Mouse (Mus musculus) liver, embryonic 16.5 days (tissue): ENCODE results near the gene Fbxl17. TPM values are rescaled to one million over a fixed set of nuclear protein-coding genes. Genes with fewer than 3 reads are reported as not detected.

ENCODE experiments used
- ATAC-seq: fragments of 200-750 bp; cut with Nextera tagmentation; 2 replicates; pipeline ENCODE4 v1.8.0; 2017; ENCODE audit warnings: low read depth, mild to moderate bottlenecking, moderate number of reproducible peaks, moderate library complexity
- H3K27ac ChIP-seq: fragments of 300-500 bp; sonication (generic); 2 replicates; pipeline ENCODE4 v1.5.1; 2014; ENCODE audit warnings: mild to moderate bottlenecking, low read length
- H3K27me3 ChIP-seq: fragments of 300-500 bp; sonication (generic); 2 replicates; pipeline ENCODE4 v1.6.1; 2014; ENCODE audit warnings: low read depth, low read length, mixed read lengths; ENCODE audit not compliant: control insufficient read depth, insufficient read depth
- H3K36me3 ChIP-seq: fragments of 300-500 bp; sonication (generic); 2 replicates; pipeline ENCODE4 v1.6.1; 2014; ENCODE audit warnings: mild to moderate bottlenecking; ENCODE audit not compliant: control insufficient read depth, insufficient read depth
- H3K4me1 ChIP-seq: fragments of 300-500 bp; sonication (generic); 2 replicates; pipeline ENCODE4 v1.6.1; 2014; ENCODE audit warnings: low read depth, low read length, mixed read lengths; ENCODE audit not compliant: control insufficient read depth
- H3K4me2 ChIP-seq: fragments of 300-500 bp; sonication (generic); 2 replicates; pipeline ENCODE4 v1.6.1; 2014; ENCODE audit warnings: low read depth, low read length, mixed read lengths
- H3K4me3 ChIP-seq: fragments of 300-500 bp; sonication (generic); 2 replicates; pipeline ENCODE4 v1.5.1; 2014; ENCODE audit warnings: low read depth, mild to moderate bottlenecking, low read length
- H3K9ac ChIP-seq: fragments of 300-500 bp; sonication (generic); 2 replicates; pipeline ENCODE4 v1.6.1; 2014; ENCODE audit warnings: low read depth, low read length
- H3K9me3 ChIP-seq: fragments of 300-500 bp; sonication (generic); replicated peaks from 2 replicates; pipeline ENCODE4 v1.6.1; 2016; ENCODE audit warnings: low read length; ENCODE audit not compliant: control insufficient read depth
- WGBS: fragments of 180-500 bp; shearing (Covaris S2); extraction: QIAGEN DNeasy Blood & Tissue Kit; methylation state at CpG from one replicate; pipeline ENCODE4 v1.1.7; 2014; ENCODE audit not compliant: insufficient replicate concordance; 5-methylcytosine and 5-hydroxymethylcytosine counted together
- polyA plus RNA-seq: library from polyadenylated mRNA; unstranded; fragments of >200 nt; fragmentation: Nextera tagmentation; extraction: Ambion mirVana; gene quantifications from 2 replicates; pipeline ENCODE4 v1.2.1, GENCODE M21; 2015

Gene Fbxl17
- polyA plus RNA-seq, 1 experiment from 2014 or later = 1.3 TPM

DNA sequence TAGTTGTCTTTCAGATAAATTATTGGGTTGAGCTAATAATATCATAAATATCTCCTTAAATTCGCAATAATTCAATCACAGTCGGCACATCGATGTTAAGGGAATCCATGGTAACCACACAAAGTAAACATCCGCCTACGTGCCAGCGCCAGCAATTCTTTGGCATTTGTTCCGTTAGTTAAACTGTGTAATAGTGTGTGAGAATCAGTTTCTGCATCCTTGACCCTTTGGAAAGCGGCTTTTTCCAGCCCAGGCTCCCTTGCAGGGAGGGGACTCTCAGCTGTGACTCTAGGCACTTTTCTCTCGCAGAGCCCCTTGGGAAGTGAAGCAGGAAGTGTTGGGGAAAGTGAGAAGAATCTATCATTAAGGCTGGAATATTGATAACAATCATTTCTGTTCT lies 314.3 kb downstream of the Fbxl17 start:
- no peak for ATAC-seq
- H3K9me3 ChIP-seq = no peaks in the 10 kb centered on the region

DNA sequence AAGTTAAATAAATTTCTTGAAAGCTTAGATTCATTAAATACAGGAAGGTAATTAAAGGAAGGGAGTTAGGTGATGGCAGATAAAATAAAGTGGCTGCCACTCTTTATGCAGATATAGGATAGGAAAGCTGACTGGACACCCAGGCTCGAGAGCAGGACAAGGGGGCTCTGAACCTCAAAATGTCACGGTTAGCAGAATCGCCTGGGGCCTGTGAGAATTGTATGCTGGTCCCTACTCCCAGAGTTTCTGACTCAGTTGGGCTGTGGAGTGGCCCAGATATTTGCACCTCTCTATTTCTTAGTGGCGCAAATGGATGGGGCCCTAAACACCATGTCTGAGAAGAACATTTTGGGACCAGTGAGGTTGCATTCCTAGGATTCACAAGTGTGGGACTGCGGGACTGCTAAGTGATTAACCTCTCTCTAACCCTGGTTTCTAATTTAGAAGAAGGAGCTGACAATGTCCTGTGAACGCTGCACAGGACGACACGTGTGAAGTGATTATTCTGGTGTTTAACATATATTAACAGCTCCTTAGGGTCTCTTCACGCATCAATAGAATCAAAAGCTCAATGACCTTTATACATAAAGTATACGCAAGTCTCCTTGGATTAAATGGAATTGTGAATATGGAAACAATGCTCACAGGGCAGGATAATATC lies 314.8 kb downstream of the Fbxl17 start:
- no peaks in the 10 kb centered on the region for H3K9me3 ChIP-seq
- 72% methylated on average over 10 of the region's 10 CpGs for WGBS
- H3K27me3 ChIP-seq = no peaks in the 10 kb centered on the region
- H3K36me3 ChIP-seq = no peaks in the 10 kb centered on the region
- no peak overlapping the region for H3K9ac ChIP-seq
- H3K27ac ChIP-seq = no peak overlapping the region
- ATAC-seq = no peak
- H3K4me3 ChIP-seq = no peak overlapping the region
- no peak overlapping the region for H3K4me2 ChIP-seq
- peaks cover 2% of the 10 kb centered on the region; the same call in 1 of the 2 replicates for H3K4me1 ChIP-seq

More for the DNA sequence above, 314.3 kb downstream of the Fbxl17 start:
- no peaks in the 10 kb centered on the region; the same call in 1 of the 2 replicates for H3K4me1 ChIP-seq
- no peaks in the 10 kb centered on the region for H3K36me3 ChIP-seq
- no peak overlapping the region for H3K4me2 ChIP-seq
- H3K4me3 ChIP-seq = no peak overlapping the region
- WGBS = 76% methylated on average over 9 of the region's 9 CpGs
- no peak overlapping the region for H3K27ac ChIP-seq
- H3K9ac ChIP-seq = no peak overlapping the region
- H3K27me3 ChIP-seq = no peaks in the 10 kb centered on the region

DNA sequence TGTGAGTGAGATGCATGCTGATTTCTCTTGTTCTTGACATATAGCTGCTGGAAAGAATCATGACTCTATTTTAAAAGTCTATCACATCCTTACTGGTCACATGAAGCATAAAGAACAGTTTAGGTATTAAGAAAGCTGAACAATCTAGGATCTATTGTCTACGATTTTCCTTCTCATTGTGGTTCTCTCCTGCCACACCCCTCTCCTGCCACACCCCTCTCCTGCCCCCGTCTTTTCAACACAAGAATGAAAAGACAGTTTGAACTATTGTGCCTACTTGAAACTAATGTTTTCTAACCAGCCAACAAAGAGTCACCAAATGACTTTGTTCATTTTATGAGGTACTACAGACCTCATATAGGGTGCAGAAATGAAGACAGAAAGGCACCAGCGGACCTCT lies 316.4 kb downstream of the Fbxl17 start:
- no peak overlapping the region for H3K4me2 ChIP-seq
- 41% methylated on average over 3 of the region's 3 CpGs for WGBS

GRCm38 (mm10) chr17:63181661-63182060 lies 318.2 kb downstream of the Fbxl17 start:
- Histone ChIP-seq H3K27me3 (no peaks in the 10 kb centered on the region), H3K4me1 (peaks cover 3% of the 10 kb centered on the region; the same call in 1 of the 2 replicates), H3K9ac (no peak overlapping the region), H3K4me3 (no peak overlapping the region), H3K9me3 (no peaks in the 10 kb centered on the region), H3K4me2 (no peak overlapping the region), H3K36me3 (no peaks in the 10 kb centered on the region), H3K27ac (no peak overlapping the region)
- WGBS = 84% methylated on average over 5 of the region's 5 CpGs
- no peak for ATAC-seq

More for the DNA sequence above, 316.4 kb downstream of the Fbxl17 start:
- no peaks in the 10 kb centered on the region for H3K27me3 ChIP-seq
- no peak overlapping the region for H3K9ac ChIP-seq
- no peaks in the 10 kb centered on the region for H3K9me3 ChIP-seq
- no peak overlapping the region for H3K4me3 ChIP-seq
- no peak for ATAC-seq
- no peaks in the 10 kb centered on the region for H3K36me3 ChIP-seq
- H3K27ac ChIP-seq = no peak overlapping the region
- peaks cover 3% of the 10 kb centered on the region; the same call in 1 of the 2 replicates for H3K4me1 ChIP-seq

- Histone ChIP-seq H3K27ac (no peak overlapping the region), H3K4me1 (peaks cover 3% of the 10 kb centered on the region; the same call in 1 of the 2 replicates), H3K4me3 (no peak overlapping the region), H3K36me3 (no peaks in the 10 kb centered on the region), H3K9me3 (no peaks in the 10 kb centered on the region), H3K4me2 (no peak overlapping the region), H3K9ac (no peak overlapping the region), H3K27me3 (no peaks in the 10 kb centered on the region)
- WGBS = 54% methylated on average over 3 of the region's 3 CpGs
- no peak for ATAC-seq
These were observed 319.8 kb downstream of the Fbxl17 start for GRCm38 (mm10) chr17:63180042-63180441.

DNA sequence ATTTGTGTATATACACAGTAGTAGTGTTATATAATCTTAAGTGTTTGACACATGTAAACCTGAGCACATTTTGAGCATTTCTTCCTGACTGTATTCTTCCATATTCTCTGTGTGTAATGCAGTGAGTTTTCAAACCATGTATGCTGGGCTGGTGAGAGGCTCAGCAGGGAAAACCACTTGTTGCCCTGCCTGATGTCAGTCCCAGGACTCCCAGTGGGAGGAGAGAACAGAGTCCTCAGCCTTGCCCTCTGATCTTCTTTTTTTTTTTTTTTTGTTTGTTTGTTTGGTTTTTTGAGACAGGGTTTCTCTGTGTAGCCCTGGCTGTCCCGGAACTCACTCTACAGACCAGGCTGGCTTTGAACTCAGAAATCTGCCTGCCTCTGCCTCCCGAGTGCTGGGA lies 321.5 kb downstream of the Fbxl17 start:
- H3K27ac ChIP-seq = no peak overlapping the region
- no peaks in the 10 kb centered on the region for H3K27me3 ChIP-seq
- H3K9me3 ChIP-seq = no peaks in the 10 kb centered on the region
- no peaks in the 10 kb centered on the region for H3K36me3 ChIP-seq
- no peak for ATAC-seq
- H3K4me2 ChIP-seq = no peak overlapping the region
- H3K9ac ChIP-seq = no peak overlapping the region
- WGBS = 75% methylated on average over 2 of the region's 2 CpGs
- H3K4me3 ChIP-seq = no peak overlapping the region
- peaks cover 3% of the 10 kb centered on the region; the same call in 1 of the 2 replicates for H3K4me1 ChIP-seq

DNA sequence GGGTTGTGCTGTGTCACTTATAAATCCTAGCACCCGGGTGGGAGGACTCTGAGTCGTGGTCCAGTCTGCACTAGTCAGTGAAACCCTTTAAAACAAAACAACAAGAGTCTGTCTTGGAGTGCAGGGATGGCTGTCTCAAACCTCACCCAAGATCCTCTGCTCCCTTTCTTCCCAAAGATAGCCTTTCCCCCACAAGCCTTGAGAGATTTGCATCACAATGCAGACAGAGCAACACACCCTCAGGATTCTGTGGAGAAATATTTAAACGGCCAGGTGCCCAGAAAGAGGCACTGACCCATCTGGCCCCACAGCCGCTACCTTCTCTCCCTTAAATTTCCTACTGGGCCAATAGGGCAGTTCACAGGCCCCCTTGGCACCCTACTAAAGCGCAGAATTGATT lies 323.4 kb downstream of the Fbxl17 start:
- Histone ChIP-seq H3K4me1 (peaks cover 3% of the 10 kb centered on the region; the same call in 1 of the 2 replicates), H3K36me3 (no peaks in the 10 kb centered on the region), H3K4me2 (no peak overlapping the region), H3K27me3 (no peaks in the 10 kb centered on the region), H3K4me3 (no peak overlapping the region), H3K9ac (no peak overlapping the region), H3K27ac (no peak overlapping the region), H3K9me3 (no peaks in the 10 kb centered on the region)
- ATAC-seq = no peak
- WGBS = 70% methylated on average over 5 of the region's 5 CpGs

DNA sequence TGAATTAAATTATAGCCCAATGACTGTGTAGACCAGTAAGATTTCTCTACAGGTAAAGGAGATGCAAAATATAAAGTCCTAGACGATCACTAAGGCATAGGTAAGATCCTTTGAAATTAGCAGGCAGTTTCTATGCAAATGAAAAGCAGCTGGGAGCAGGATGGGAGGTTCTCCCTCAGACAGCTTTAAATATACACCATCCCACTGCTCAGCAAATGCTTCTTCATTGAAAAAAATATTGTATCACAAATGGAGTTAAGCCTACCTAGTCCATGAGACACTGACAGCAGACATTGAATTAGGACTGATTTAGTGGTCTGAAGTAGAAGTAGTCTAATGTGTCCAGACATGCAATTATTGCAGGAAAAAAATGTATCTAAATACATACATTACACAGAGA lies 327.1 kb downstream of the Fbxl17 start:
- no peaks in the 10 kb centered on the region for H3K27me3 ChIP-seq
- ATAC-seq = no peak
- WGBS = 50% methylated on average over 1 of the region's 1 CpGs
- H3K9me3 ChIP-seq = no peaks in the 10 kb centered on the region
- H3K4me2 ChIP-seq = no peak overlapping the region
- H3K27ac ChIP-seq = no peak overlapping the region
- no peaks in the 10 kb centered on the region for H3K36me3 ChIP-seq
- no peaks in the 10 kb centered on the region for H3K4me1 ChIP-seq
- no peak overlapping the region for H3K9ac ChIP-seq
- no peak overlapping the region for H3K4me3 ChIP-seq

- Histone ChIP-seq H3K4me1 (no peaks in the 10 kb centered on the region), H3K27me3 (no peaks in the 10 kb centered on the region), H3K27ac (no peak overlapping the region), H3K36me3 (no peaks in the 10 kb centered on the region), H3K4me3 (no peak overlapping the region), H3K9ac (no peak overlapping the region), H3K9me3 (no peaks in the 10 kb centered on the region), H3K4me2 (no peak overlapping the region)
- no peak for ATAC-seq
- WGBS = 59% methylated on average over 5 of the region's 5 CpGs
These were observed 327.8 kb downstream of the Fbxl17 start for GRCm38 (mm10) chr17:63171890-63172491.
